Mouse (Mus musculus): Measurements from ENCODE around the gene Cmtm5.
"Not testable (repeated sequence)": the region's sequence is repeated elsewhere in the genome, so short reads cannot be mapped to it uniquely, and the experiment has no call there.

Gene Cmtm5

GRCm38 (mm10) chr14:54959197-54959596 lies 23.1 kb downstream of the Cmtm5 start:
- DNase-seq (ENCODE audit: low read depth, low spot score), result no peak

- not testable (repeated sequence) for DNase-seq (ENCODE audit: low read depth, low spot score)
These were observed 24.0 kb downstream of the Cmtm5 start for GRCm38 (mm10) chr14:54959853-54960613.

- no peak for DNase-seq (ENCODE audit: low read depth, low spot score)
These were observed 24.7 kb downstream of the Cmtm5 start for GRCm38 (mm10) chr14:54960769-54961168.

GRCm38 (mm10) chr14:54961487-54961886 lies 25.4 kb downstream of the Cmtm5 start:
- no peak for DNase-seq (ENCODE audit: low read depth, low spot score)

- no peak for DNase-seq (ENCODE audit: low read depth, low spot score)
These were observed 26.7 kb downstream of the Cmtm5 start for GRCm38 (mm10) chr14:54962714-54963113.

- no peak for DNase-seq (ENCODE audit: low read depth, low spot score)
These were observed 27.7 kb downstream of the Cmtm5 start for GRCm38 (mm10) chr14:54963727-54964126.

GRCm38 (mm10) chr14:54965044-54965443 lies 29.0 kb downstream of the Cmtm5 start:
- DNase-seq (ENCODE audit: low read depth, low spot score), result no peak

GRCm38 (mm10) chr14:54965631-54966030 lies 29.6 kb downstream of the Cmtm5 start:
- DNase-seq (ENCODE audit: low read depth, low spot score), result no peak

GRCm38 (mm10) chr14:54966320-54966977 lies 30.4 kb downstream of the Cmtm5 start, which contains the start of gene Myh6:
Gene Myh6, minus strand, starts transcription at chr14:54966927.
- no peak for DNase-seq (ENCODE audit: low read depth, low spot score)

GRCm38 (mm10) chr14:54967874-54968273 lies 31.8 kb downstream of the Cmtm5 start:
- no peak for DNase-seq (ENCODE audit: low read depth, low spot score)

- DNase-seq (ENCODE audit: low read depth, low spot score), result no peak
These were observed 32.3 kb downstream of the Cmtm5 start for GRCm38 (mm10) chr14:54968344-54968743.

GRCm38 (mm10) chr14:54972786-54973185 lies 36.7 kb downstream of the Cmtm5 start:
- DNase-seq (ENCODE audit: low read depth, low spot score), result peak; percentile 25

- no peak for DNase-seq (ENCODE audit: low read depth, low spot score)
These were observed 38.2 kb downstream of the Cmtm5 start for GRCm38 (mm10) chr14:54974068-54974791.

- no peak for DNase-seq (ENCODE audit: low read depth, low spot score)
These were observed 40.6 kb downstream of the Cmtm5 start, which contains the start of gene Gm17428 for GRCm38 (mm10) chr14:54976633-54977032. Gene Gm17428, plus strand, starts transcription at chr14:54976933.

- DNase-seq (ENCODE audit: low read depth, low spot score), result no peak
These were observed 42.6 kb downstream of the Cmtm5 start for GRCm38 (mm10) chr14:54978664-54979063.

- no peak for DNase-seq (ENCODE audit: low read depth, low spot score)
These were observed 45.9 kb downstream of the Cmtm5 start for GRCm38 (mm10) chr14:54981934-54982333.

- DNase-seq (ENCODE audit: low read depth, low spot score), result not testable (repeated sequence)
These were observed 52.4 kb downstream of the Cmtm5 start for GRCm38 (mm10) chr14:54988350-54988874.

Measured in ZHBTc4 (cell line).